Mouse (Mus musculus) spleen, postnatal 10 days (tissue): ENCODE results near the gene Syn3.
"Not testable (repeated sequence)": the region's sequence is repeated elsewhere in the genome, so short reads cannot be mapped to it uniquely, and the experiment has no call there.

ENCODE experiments used
- DNase-seq, 2 experiments: peaks; one replicate each; pipeline ENCODE4 v3.0.0; 2021 to 2022; ENCODE audit warnings: low spot score in 2 of 2

The Syn3 gene

GRCm38 (mm10) chr10:86498673-86499391 lies at the start of gene Syn3:
TSS of gene Syn3 (minus strand) at chr10:86498896.
- DNase-seq, result peak; percentile 10 to 71

- not testable (repeated sequence) for DNase-seq
Observed at GRCm38 (mm10) chr10:86526357-86526874, 27.7 kb upstream of the Syn3 start.

- DNase-seq, result no peak
Observed at GRCm38 (mm10) chr10:86513801-86514200, 15.1 kb upstream of the Syn3 start.

- DNase-seq, result no peak
Observed at GRCm38 (mm10) chr10:86510941-86511340, 12.2 kb upstream of the Syn3 start.

- no peak for DNase-seq
Observed at GRCm38 (mm10) chr10:86502063-86502462, 3.4 kb upstream of the Syn3 start.

GRCm38 (mm10) chr10:86498051-86498672 lies 534 bp downstream of the Syn3 start:
- no peak for DNase-seq

- DNase-seq, result no peak
Observed at GRCm38 (mm10) chr10:86495851-86496250, 2.8 kb downstream of the Syn3 start.

GRCm38 (mm10) chr10:86493140-86493539 lies 5.6 kb downstream of the Syn3 start:
- DNase-seq, result no peak

- DNase-seq, result no peak
Observed at GRCm38 (mm10) chr10:86492089-86492907, 6.4 kb downstream of the Syn3 start.

- no peak for DNase-seq
Observed at GRCm38 (mm10) chr10:86491316-86492088, 7.2 kb downstream of the Syn3 start.

GRCm38 (mm10) chr10:86488544-86488943 lies 10.2 kb downstream of the Syn3 start:
- no peak for DNase-seq

GRCm38 (mm10) chr10:86485971-86486370 lies 12.7 kb downstream of the Syn3 start:
- DNase-seq, result no peak

- peak in 1 of 2 experiments; percentile 51 for DNase-seq
Observed at GRCm38 (mm10) chr10:86483968-86484367, 14.7 kb downstream of the Syn3 start.

- no peak for DNase-seq
Observed at GRCm38 (mm10) chr10:86482496-86482895, 16.2 kb downstream of the Syn3 start.

GRCm38 (mm10) chr10:86480711-86481110 lies 18.0 kb downstream of the Syn3 start:
- no peak for DNase-seq

GRCm38 (mm10) chr10:86479718-86480121 lies 19.0 kb downstream of the Syn3 start:
- no peak for DNase-seq

- no peak for DNase-seq
Observed at GRCm38 (mm10) chr10:86476720-86477119, 22.0 kb downstream of the Syn3 start.

- DNase-seq, result no peak
Observed at GRCm38 (mm10) chr10:86475270-86475669, 23.4 kb downstream of the Syn3 start.

- no peak for DNase-seq
Observed at GRCm38 (mm10) chr10:86474176-86475154, 24.2 kb downstream of the Syn3 start.

GRCm38 (mm10) chr10:86473637-86474154 lies 25.0 kb downstream of the Syn3 start:
- DNase-seq, result peak in 1 of 2 experiments; percentile 34
